Mouse (Mus musculus): ENCODE results near the gene Rmdn3.

The Rmdn3 gene

DNA sequence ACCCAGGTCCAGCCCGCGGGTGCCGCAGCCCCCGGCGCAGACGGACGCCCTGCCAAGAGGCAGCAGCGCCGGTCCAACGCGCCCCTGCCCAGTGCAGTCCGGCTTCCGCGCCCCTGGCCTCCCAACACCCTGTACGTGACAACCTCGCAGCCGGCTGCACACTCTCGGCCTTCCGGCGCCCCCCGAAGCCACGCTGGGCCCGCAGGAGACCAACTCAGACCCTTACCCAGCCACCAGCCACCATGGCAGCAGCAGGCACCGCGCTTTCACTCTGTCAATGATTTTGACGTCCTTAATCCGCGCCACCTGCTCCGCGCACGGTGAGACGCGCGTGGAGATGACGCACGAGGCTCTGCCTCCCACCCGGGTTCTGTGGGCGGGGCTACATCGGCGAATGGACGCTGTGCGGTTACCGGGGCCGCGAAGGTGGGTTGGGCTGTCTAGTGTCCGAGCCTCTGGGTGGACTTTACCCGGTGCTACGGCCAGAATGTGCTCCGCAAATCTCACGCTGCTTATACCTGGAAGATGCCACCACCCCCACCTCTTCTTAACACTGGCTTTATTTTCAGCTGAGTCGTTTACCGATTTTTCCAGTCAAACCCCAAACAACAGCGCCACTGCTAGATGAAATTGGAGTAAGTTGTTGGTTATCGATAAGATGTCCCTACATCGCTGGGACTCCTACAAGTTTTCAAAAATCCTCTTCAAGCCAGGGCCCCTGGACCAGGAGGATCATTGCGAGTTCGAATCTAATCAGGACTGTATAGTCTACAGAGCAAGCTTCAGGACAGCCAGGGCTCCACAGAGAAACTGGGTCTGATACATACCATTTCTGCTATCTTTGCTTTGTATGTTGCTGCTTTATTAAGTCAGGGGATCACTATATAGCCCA, at the start of gene Rmdn3:
Rmdn3 (minus strand) TSS at position 354 of the 892 bp plus-strand sequence.
- peak; percentile 98 for DNase-seq (ENCODE audit: low spot score)

DNA sequence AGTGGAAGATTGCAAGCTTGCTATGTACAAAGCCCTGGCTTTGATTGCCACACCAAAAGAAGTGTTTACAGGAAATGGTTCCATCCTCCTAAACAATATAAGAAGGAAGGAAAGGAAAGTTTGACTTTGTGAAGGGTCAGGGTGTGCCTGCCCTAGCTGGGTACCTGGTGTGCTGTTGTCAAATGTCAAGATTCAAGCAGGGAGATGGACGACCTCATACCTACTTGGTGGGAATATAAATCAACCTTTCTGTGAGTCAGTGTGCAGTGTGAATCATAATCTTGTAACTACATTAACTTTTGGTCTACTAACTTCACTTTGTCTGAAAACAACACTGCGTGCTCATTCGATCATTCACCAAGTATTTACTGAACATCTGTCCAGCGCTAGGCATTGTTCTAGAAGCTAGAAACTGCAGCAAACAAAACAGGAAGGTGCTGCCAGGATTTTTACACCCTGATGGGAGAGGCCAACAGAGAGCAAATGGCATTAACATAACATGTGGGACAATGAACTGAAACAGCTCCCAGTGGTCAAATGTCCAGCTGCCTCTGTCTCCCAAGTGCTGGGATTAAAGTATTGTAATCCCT, 47.1 kb upstream of the Rmdn3 start:
- DNase-seq (ENCODE audit: low spot score) = no peak

DNA sequence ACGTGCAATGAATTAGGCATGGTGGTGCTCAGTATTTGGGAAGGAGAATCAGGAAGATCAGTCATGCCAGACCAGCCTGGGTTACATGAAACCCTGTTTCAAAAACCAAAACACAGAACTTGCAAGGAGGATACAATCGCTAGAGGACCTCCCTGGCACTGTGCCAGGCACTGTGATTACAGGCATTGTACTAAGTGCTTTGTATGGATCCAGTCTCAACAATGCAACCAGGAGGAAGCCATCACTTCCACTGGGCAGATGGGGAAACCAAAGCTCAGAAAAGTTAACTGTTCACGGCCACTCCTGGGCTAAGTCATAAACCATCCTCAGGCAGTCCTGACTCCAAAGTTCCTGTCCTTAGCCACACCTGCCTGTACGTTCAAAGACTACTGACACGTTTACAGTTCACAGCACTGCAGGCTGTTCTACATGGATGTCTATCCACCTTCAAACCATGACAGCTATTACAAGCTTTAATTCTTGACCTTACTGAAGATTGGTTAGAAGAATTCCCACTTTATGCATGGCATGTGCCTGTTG, 46.1 kb upstream of the Rmdn3 start:
- no peak for DNase-seq (ENCODE audit: low spot score)

- DNase-seq (ENCODE audit: low spot score) = no peak
Observed at GRCm38 (mm10) chr2:119198934-119199333, 42.1 kb upstream of the Rmdn3 start.

DNA sequence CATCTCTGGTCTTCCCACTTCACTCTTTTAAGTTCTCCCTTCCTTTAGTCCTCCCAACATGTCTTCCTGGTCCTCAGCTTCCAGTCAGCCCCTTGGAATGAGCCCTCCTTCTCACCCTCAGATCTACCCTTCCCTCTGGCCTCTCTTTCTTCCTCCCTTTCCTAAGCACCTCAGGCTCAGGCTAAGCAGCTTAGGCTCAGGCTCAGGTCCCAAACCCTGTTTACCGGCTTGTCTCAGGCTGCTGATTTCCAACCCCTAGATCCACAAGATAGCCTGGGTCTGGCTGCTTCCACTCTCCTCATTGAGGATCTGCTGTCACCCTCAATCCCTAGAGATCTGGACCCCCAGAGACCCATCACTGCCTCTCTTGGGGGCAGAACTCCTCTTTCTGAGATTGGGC, 41.2 kb upstream of the Rmdn3 start:
- DNase-seq (ENCODE audit: low spot score) = no peak

GRCm38 (mm10) chr2:119197493-119197892, 40.7 kb upstream of the Rmdn3 start:
- no peak for DNase-seq (ENCODE audit: low spot score)

- no peak for DNase-seq (ENCODE audit: low spot score)
Observed at GRCm38 (mm10) chr2:119196316-119197108, 39.7 kb upstream of the Rmdn3 start.

GRCm38 (mm10) chr2:119194140-119194539, 37.3 kb upstream of the Rmdn3 start:
- DNase-seq (ENCODE audit: low spot score) = no peak

GRCm38 (mm10) chr2:119190969-119191368, 34.1 kb upstream of the Rmdn3 start:
- DNase-seq (ENCODE audit: low spot score) = no peak

DNA sequence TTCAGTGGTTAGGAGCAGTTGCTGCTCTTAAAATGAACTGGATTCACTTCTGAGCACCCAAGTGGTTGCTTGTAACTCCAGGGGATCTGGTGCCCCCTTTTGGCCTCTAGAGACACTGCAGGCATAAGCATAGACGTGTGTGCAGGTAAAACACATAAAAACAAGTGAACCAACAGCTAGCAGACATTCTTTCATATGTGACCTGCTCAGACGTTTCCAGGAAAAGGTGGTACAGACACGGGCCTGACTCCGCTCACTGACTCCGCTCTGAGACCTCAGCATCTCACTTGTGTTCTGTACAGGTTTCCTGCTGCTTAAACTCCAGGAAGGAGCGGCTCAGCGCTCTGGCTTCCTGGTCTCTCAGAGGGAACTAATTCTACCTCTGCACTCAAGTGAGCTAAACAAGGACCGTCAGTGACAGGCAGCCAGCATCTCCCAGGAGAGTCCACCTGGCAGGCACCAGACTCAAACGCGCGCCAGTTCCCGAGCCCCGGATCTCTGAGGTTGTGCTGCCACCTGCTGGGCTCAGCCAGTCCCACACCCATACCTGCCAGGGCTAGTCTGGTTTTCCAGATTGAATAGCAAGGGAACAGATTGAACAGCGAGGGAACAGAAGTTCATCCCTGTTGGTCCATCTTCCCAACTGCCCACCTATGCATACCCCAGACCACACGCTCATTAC, 32.3 kb upstream of the Rmdn3 start:
- peak; percentile 81 for DNase-seq (ENCODE audit: low spot score)

DNA sequence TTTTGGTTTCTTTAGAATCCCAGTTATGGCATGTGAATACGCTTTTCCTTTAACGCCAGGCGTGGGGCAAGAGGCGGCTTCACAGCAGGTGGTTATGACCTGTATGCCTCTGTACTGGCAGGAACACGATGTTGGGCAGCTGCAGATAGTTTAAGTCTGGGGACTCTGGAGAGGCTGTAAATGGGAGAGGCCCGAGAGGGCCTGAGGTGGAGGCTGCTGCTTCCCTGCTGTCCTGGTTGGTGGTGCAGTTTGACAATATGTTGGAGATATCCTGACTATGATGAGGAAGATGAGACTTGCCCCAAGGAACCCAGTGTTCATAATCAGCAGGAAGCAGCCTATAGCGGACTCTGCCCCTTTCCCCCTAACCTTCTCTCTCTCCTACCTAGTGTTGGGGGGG, 26.1 kb upstream of the Rmdn3 start:
- DNase-seq (ENCODE audit: low spot score) = no peak

GRCm38 (mm10) chr2:119177384-119177939, 20.6 kb upstream of the Rmdn3 start:
- no peak for DNase-seq (ENCODE audit: low spot score)

DNA sequence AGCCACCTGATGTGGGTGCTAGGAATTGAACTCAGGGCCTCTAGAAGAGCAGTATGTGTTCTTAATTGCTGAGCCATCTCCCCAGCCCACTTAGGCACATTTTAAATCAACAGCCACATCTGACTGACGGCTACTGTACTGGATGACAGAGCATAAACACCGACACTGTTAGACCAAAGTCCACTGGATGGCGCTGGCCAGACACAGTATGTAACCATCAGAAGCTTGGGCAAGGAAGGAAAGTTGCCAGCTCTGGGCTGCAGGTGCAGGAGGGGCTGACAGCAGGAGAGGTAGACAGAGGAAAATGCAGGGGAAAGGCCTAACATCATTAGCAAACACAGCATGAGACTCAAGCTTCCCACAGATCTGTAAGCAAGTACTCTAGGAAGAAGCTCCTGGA, 19.9 kb upstream of the Rmdn3 start:
- no peak for DNase-seq (ENCODE audit: low spot score)

DNA sequence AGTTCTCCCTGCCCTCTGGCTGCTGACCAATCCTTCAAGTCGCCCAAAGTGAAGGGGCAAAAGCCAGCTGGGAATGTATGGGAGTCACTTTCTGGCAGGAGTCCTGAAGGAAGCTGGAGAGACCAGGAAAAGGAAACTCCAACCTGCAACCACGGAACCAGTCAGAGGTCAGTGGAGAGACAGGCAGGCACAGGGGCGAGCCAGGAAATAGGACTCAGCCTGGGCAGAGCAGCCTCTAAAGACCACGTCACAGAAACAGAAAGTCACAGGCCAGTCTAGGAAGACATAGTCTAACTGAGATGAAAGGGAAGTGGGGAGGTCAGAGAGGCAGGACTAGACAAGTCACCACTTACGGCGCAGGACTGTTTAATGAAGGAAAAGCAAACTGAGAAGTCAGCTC, 18.8 kb upstream of the Rmdn3 start:
- DNase-seq (ENCODE audit: low spot score) = no peak

GRCm38 (mm10) chr2:119174866-119175265, 18.0 kb upstream of the Rmdn3 start:
- no peak for DNase-seq (ENCODE audit: low spot score)

- DNase-seq (ENCODE audit: low spot score) = no peak
Observed at GRCm38 (mm10) chr2:119173991-119174651, 17.3 kb upstream of the Rmdn3 start, which contains the start of gene Gm14137. Gene Gm14137 (plus strand): TSS chr2:119174509.

DNA sequence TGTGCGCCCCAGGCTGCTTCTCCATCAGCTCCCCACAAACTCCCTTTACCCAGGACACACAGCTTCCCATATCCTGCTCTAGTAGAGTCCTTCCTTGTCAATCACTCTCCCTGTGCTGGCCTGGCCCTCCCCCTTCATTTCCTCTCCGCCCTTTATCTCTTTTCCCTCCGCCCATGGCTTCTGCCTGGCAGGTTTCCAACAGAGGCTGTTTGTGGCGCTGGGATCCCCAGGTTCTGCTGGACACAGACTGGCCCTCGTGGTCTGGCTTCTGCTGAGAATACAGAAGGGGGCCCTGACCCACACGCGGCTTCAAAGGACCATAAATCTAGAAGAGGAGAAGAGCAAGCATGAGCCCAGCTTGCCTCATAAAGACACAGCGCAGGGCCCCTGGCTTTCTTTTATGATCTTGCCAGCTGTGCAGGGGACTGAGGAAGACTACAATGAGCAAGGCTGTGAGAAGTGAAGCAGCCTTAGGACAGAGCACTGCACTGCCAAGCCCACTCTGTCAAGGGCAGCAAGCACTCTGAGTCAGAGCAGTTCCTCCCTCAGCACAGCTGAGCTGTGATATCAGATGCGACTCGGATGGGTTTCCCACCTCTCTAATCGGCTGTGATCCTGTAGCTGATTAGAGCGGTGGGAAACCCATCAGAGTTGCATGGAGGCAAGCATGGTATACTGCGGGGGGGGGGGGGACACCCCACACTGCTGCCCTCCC, 16.2 kb upstream of the Rmdn3 start:
- DNase-seq (ENCODE audit: low spot score) = peak; percentile 45

GRCm38 (mm10) chr2:119172446-119172845, 15.6 kb upstream of the Rmdn3 start:
- DNase-seq (ENCODE audit: low spot score) = no peak

DNA sequence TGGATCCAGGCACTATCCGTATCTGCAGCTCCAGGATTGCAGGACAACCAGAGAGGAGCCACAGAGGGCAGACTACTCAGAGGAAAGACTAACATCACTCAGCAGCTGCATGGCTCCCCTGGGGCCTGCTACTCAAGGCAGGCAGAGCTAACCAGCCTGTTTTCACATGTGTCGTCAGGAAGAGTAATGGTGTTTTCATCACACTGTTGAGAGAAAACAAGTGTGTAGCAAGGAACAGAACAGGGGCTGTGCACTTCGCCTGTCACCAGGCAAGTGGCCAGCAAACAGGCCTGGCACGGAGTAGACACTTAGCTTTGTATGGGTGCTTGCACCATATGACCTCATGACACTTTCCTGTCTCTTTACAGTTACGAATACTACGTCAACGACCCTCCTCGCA, 14.7 kb upstream of the Rmdn3 start:
- DNase-seq (ENCODE audit: low spot score) = no peak

- DNase-seq (ENCODE audit: low spot score) = no peak
Observed at GRCm38 (mm10) chr2:119170282-119170681, 13.4 kb upstream of the Rmdn3 start.
